Mouse (Mus musculus): Measurements from ENCODE around the gene B3galt6. TPM values are rescaled to one million over a fixed set of nuclear protein-coding genes. Genes with fewer than 3 reads are reported as not detected.

B3galt6 gene
- total and polyA plus RNA-seq, 3 experiments = 3.4 to 11.3 (median 8.6) TPM

DNA sequence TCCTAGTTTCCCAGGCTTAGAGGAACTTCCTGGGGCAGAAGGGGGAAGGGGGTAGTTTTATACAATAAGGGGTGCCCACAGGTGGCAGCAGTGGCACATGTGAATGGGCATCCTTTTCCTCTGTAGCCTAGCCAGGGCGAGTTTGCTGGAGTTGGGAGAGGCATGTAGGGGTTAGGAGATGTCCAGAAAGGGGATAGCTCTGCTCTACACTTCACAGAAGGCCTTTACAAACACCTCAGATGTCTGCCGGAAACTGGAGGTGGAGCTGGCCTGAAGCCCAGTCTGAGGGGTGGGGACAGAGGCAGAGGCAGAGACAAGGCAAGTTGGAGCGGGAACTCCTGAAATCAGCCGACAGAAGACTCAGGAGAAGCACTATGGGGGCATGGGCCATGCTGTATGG is 33.6 kb upstream of the B3galt6 start, which contains the start of gene Tnfrsf18 (continued):
- TF ChIP-seq NRF1 (IDR thresholded peaks at IDR 0.05; ENCODE audit: low read depth, low read length) = no peak
- no peak for TF ChIP-seq JUN (IDR thresholded peaks at IDR 0.05; ENCODE audit: insufficient read depth, low read depth, low read length)
- TF ChIP-seq MXI1 (IDR thresholded peaks at IDR 0.05; ENCODE audit: low read depth, low read length) = no peak; the same call in 1 of the 2 replicates
- TF ChIP-seq SIN3A (IDR thresholded peaks at IDR 0.05; ENCODE audit: low read length) = peak; percentile 61; the same call in 1 of the 2 replicates
- no peak for TF ChIP-seq JUND (conservative IDR thresholded peaks at IDR 0.05; ENCODE audit: low read depth, low read length)
- no peak for TF ChIP-seq ZNF384 (IDR thresholded peaks at IDR 0.05; ENCODE audit: low read depth, low read length)
- 0 out of 2 replicates have a peak, but pooled peaks have one; percentile 39 for TF ChIP-seq MAX (IDR thresholded peaks at IDR 0.05; ENCODE audit: low read length)
- TF ChIP-seq E2F4 (IDR thresholded peaks at IDR 0.05; ENCODE audit: insufficient replicate concordance, low read depth, low read length) = no peak

DNA sequence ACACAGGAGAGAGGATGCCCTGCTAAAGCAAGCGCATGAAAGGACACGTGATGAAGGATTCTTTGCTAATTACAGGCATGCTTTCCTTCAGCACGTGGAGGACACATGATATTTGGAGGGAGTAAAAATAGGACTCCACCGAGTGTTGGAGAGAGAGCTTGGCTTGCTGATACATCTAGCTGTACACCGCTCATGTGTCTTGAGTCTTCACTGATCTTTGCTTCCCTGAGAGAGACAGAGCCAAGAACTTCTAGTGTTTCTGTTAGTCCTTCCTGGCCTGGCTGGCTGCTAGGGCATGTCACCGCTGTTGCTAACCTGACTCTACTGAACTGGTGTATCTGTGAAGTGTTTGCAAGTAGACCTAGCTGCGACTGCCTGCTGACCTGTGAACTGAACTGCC is 31.7 kb upstream of the B3galt6 start:
- Histone ChIP-seq H3K4me2 (ENCODE audit: insufficient read depth, low read depth, poor library complexity, severe bottlenecking) (no peak overlapping the region), H3K4me3 (replicated peaks in 1 of 3; ENCODE audit: low read depth in 2 of 3, low read length in 2 of 3, poor library complexity in 1 of 3) (no peak overlapping the region), H3K4me1 (ENCODE audit: control insufficient read depth in 1 of 2, insufficient read depth in 2 of 2) (peaks cover 17 to 67% of the 10 kb centered on the region in 2 experiments), H3K36me3 (replicated peaks in 1 of 2; ENCODE audit: control insufficient read depth in 1 of 2, insufficient read depth in 1 of 2, low read length in 1 of 2) (peaks cover 9 to 31% of the 10 kb centered on the region in 2 experiments), H3K27me3 (replicated peaks) (no peaks in the 10 kb centered on the region), H3K79me2 (replicated peaks; ENCODE audit: control insufficient read depth, extremely low read depth, insufficient read depth, poor library complexity, severe bottlenecking) (no peaks in the 10 kb centered on the region), H3K27ac (ENCODE audit: insufficient read depth, low read depth) (no peak overlapping the region), H3K9ac (ENCODE audit: insufficient read depth, low read depth) (no peak overlapping the region), H3K9me3 (replicated peaks; ENCODE audit: low read length) (no peaks in the 10 kb centered on the region)
- in situ Hi-C loops (cut with MboI; ENCODE audit: low pct_ligation_motif_present, low pct_unique_long_range_greater_than_20kb, low sequenced_read_pairs) = no loop called here
- dilution Hi-C loops (cut with MboI; ENCODE audit: extremely low pct_ligation_motif_present, extremely low pct_unique_long_range_greater_than_20kb, low sequenced_read_pairs) = no loop called here
- no peak for DNase-seq (ENCODE audit: extremely low read depth)
- TF ChIP-seq HCFC1 (IDR thresholded peaks at IDR 0.05; ENCODE audit: low read depth, low read length) (no peak), EP300 (IDR thresholded peaks at IDR 0.05; ENCODE audit: low read length) (no peak), ZMIZ1 (IDR thresholded peaks at IDR 0.05; ENCODE audit: low read depth, low read length) (no peak), ZNF384 (IDR thresholded peaks at IDR 0.05; ENCODE audit: low read depth, low read length) (no peak), RAD21 (IDR thresholded peaks at IDR 0.05; ENCODE audit: low read depth, low read length) (no peak), TCF12 (IDR thresholded peaks at IDR 0.05; ENCODE audit: low read depth, low read length) (no peak), PAX5 (IDR thresholded peaks at IDR 0.05; ENCODE audit: low read length) (no peak), MAFK (IDR thresholded peaks at IDR 0.05; ENCODE audit: insufficient replicate concordance, low read length) (no peak), IRF4 (IDR thresholded peaks at IDR 0.05; ENCODE audit: low read depth, low read length) (no peak), MEF2A (IDR thresholded peaks at IDR 0.05; ENCODE audit: borderline replicate concordance, low read depth, low read length) (no peak), BHLHE40 (IDR thresholded peaks at IDR 0.05; ENCODE audit: low read depth, low read length) (no peak), MXI1 (IDR thresholded peaks at IDR 0.05; ENCODE audit: low read depth, low read length) (no peak)

DNA sequence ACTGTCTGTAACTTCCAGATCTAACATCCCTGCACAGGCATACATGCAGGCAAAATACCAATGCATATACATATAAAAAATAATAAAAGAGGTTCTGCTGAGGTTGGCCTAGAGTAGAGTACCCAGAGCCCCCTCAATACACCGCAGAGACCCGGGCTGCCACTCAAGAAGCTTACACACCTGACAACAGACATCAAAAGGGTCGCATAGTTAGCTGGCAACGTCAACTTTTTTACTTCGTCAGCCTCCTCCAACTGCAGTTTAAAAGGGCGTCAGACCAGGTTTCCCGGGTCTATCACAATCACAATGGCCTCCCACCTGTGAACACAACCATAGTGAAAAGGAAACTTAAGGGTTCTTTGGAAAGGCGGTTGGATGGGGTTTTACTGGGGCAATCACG is 31.1 kb upstream of the B3galt6 start:
- dilution Hi-C loops (cut with MboI; ENCODE audit: extremely low pct_ligation_motif_present, extremely low pct_unique_long_range_greater_than_20kb, low sequenced_read_pairs) (no loop called here), in situ Hi-C loops (cut with MboI; ENCODE audit: low pct_ligation_motif_present, low pct_unique_long_range_greater_than_20kb, low sequenced_read_pairs) (no loop called here)
- H3K9ac ChIP-seq (ENCODE audit: insufficient read depth, low read depth) = no peak overlapping the region
- no peak overlapping the region for H3K4me2 ChIP-seq (ENCODE audit: insufficient read depth, low read depth, poor library complexity, severe bottlenecking)
- TF ChIP-seq NRF1 (IDR thresholded peaks at IDR 0.05; ENCODE audit: low read depth, low read length) (no peak), ZKSCAN1 (IDR thresholded peaks at IDR 0.05; ENCODE audit: borderline replicate concordance, low read depth, low read length) (no peak), CHD2 (IDR thresholded peaks at IDR 0.05; ENCODE audit: low read length) (no peak), E2F4 (IDR thresholded peaks at IDR 0.05; ENCODE audit: insufficient replicate concordance, low read depth, low read length) (no peak), GABPA (IDR thresholded peaks at IDR 0.05; ENCODE audit: insufficient replicate concordance, low read depth, low read length) (no peak), SIN3A (IDR thresholded peaks at IDR 0.05; ENCODE audit: low read length) (no peak), IRF4 (IDR thresholded peaks at IDR 0.05; ENCODE audit: low read depth, low read length) (no peak), MEF2A (IDR thresholded peaks at IDR 0.05; ENCODE audit: borderline replicate concordance, low read depth, low read length) (no peak), EP300 (IDR thresholded peaks at IDR 0.05; ENCODE audit: low read length) (no peak), JUND (conservative IDR thresholded peaks at IDR 0.05; ENCODE audit: low read depth, low read length) (no peak), MAFK (IDR thresholded peaks at IDR 0.05; ENCODE audit: insufficient replicate concordance, low read length) (no peak), POLR2AphosphoS2 (IDR thresholded peaks at IDR 0.05; ENCODE audit: low read depth, low read length) (no peak)
- no peaks in the 10 kb centered on the region for H3K79me2 ChIP-seq (replicated peaks; ENCODE audit: control insufficient read depth, extremely low read depth, insufficient read depth, poor library complexity, severe bottlenecking)
- no peaks in the 10 kb centered on the region for H3K9me3 ChIP-seq (replicated peaks; ENCODE audit: low read length)
- H3K4me1 ChIP-seq (ENCODE audit: control insufficient read depth in 1 of 2, insufficient read depth in 2 of 2) = peaks cover 17 to 67% of the 10 kb centered on the region in 2 experiments
- no peak overlapping the region for H3K4me3 ChIP-seq (replicated peaks in 1 of 3; ENCODE audit: low read depth in 2 of 3, low read length in 2 of 3, poor library complexity in 1 of 3)
- no peak overlapping the region for H3K27ac ChIP-seq (ENCODE audit: insufficient read depth, low read depth)
- no peak for DNase-seq (ENCODE audit: extremely low read depth)
- peaks cover 7 to 25% of the 10 kb centered on the region in 2 experiments for H3K36me3 ChIP-seq (replicated peaks in 1 of 2; ENCODE audit: control insufficient read depth in 1 of 2, insufficient read depth in 1 of 2, low read length in 1 of 2)
- H3K27me3 ChIP-seq (replicated peaks) = no peaks in the 10 kb centered on the region

Measured in CH12.LX (cell line).